Mouse (Mus musculus) G1E (cell line): ENCODE data around the gene Chst2. TPM values are rescaled to one million over a fixed set of nuclear protein-coding genes. Genes with fewer than 3 reads are reported as not detected.

ENCODE experiments used
- ATAC-seq: 2 replicates; pipeline ENCODE4 v1.8.0; 2016; ENCODE audit warnings: mild to moderate bottlenecking; ENCODE audit not compliant: insufficient number of reproducible peaks, poor library complexity, low FRiP score, severe bottlenecking; ENCODE audit errors: extremely low read depth
- DNase-seq: peaks from one replicate; pipeline ENCODE4 v3.0.0; 2012; ENCODE audit warnings: low spot score
- H3K27me3 ChIP-seq: 2 replicates; pipeline ENCODE4 v1.6.1; 2012; ENCODE audit warnings: mild to moderate bottlenecking, low read length, inconsistent platforms; ENCODE audit not compliant: insufficient read depth
- H3K36me3 ChIP-seq: replicated peaks from 2 replicates; pipeline ENCODE3; 2012; ENCODE audit warnings: mild to moderate bottlenecking, inconsistent platforms
- H3K4me1 ChIP-seq: 2 replicates; pipeline ENCODE4 v1.6.1; 2012; ENCODE audit warnings: low read depth, low read length, inconsistent platforms, mixed read lengths; ENCODE audit not compliant: insufficient read depth
- H3K4me3 ChIP-seq: 2 replicates; pipeline ENCODE4 v1.5.1; 2012; ENCODE audit warnings: low read depth, mild to moderate bottlenecking, inconsistent platforms, low read length, moderate library complexity, mixed read lengths
- H3K9me3 ChIP-seq: replicated peaks from 2 replicates; pipeline ENCODE4 v1.6.1; 2012; ENCODE audit warnings: inconsistent platforms
- CTCF ChIP-seq: IDR thresholded peaks from 2 replicates; pipeline ENCODE4 v1.5.1; 2012; ENCODE audit warnings: low read depth, low read length, inconsistent platforms, mixed read lengths
- GATA1 ChIP-seq: IDR thresholded peaks from 2 replicates; pipeline ENCODE4 v1.6.1; 2012; ENCODE audit warnings: borderline replicate concordance, low read length, inconsistent platforms, mixed read lengths
- GATA2 ChIP-seq: IDR thresholded peaks from 2 replicates; pipeline ENCODE4 v1.6.1; 2012; ENCODE audit warnings: low read depth, low read length, inconsistent platforms, borderline replicate concordance
- POLR2AphosphoS5 ChIP-seq: IDR thresholded peaks from 2 replicates; pipeline ENCODE4 v1.6.1; 2012; ENCODE audit warnings: low read depth, low read length, inconsistent platforms; ENCODE audit not compliant: insufficient replicate concordance
- TAL1 ChIP-seq: conservative IDR thresholded peaks from 2 replicates; pipeline ENCODE4 v1.6.1; 2012; ENCODE audit warnings: low read depth, low read length, inconsistent platforms, mixed read lengths
- polyA plus RNA-seq: library from polyadenylated mRNA; stranded (reverse); fragments of >175 nt; gene quantifications from 2 replicates; pipeline ENCODE4 v1.2.3, GENCODE M21; 2012
- total RNA-seq, 2 experiments: library from RNA; stranded (forward) in 1 of 2; stranded (reverse) in 1 of 2; fragments of 200-1000 nt in 1 of 2; fragments of >200 nt in 1 of 2; fragmentation: Nextera tagmentation in 1 of 2; gene quantifications; 2 replicates each; pipeline ENCODE4 v1.2.3; 2014 to 2017

The Chst2 gene
- total RNA-seq (2014; fragmentation: Nextera tagmentation) (not detected in 2 replicates), total RNA-seq (2017) (0.06 and 0.16 TPM in 2 replicates), polyA plus RNA-seq (not detected in 2 replicates)

DNA sequence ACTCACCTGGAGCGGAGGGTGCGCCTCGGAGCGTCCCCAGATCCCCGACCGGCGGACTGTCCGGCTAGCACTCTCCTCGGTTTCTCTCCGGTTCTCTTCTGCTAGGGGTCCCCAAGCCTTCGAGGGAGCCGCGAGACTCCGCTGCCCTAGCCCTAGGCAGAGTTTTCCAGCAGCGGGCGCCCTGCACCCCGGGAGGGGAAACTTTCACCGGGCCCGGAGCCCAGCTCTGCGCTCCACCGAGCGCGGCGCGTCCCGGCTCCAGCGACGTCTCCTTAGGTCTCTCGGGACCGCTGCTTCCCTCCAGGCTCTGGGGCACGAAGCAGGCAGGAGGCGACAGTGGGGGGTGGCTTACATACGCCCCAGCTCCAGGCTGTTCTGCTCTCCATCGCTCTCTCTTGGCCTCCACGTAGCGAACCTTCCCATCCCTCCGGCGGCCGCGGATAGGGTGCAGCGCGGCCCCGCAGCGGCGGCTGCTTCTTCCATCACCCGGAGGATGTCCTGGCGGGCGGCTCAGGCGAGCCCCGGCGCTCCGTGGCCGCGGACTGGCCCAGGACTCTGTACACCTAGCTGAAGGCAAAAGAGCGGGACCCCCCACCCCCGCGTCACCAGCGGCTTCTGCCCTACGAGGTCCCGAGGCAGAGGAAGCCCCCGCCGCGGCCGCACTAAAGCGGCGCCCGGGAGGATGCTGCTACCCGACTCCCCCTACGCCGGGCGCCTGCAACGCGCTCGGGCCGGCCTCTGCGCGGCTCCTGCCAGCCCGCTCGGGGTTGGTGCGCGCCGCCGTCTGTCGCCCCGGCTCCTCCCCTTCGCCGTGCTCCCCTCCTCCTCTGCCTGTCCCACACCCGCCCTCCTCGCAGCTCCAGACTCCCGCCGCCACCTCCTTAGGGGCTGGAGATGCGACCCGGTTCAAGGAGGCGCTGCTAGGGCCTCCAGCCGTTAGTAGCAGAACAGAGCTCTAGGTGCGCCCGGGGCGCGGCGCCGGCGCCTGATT lies at the start of gene Chst2:
Chst2 (minus strand) TSS at position 152 of the 991 bp plus-strand sequence.
- Histone ChIP-seq H3K4me1 (no peaks in the 10 kb centered on the region), H3K27me3 (no peaks in the 10 kb centered on the region; the same call in 1 of the 2 replicates), H3K36me3 (no peaks in the 10 kb centered on the region), H3K4me3 (no peak within 1 kb of the TSS; the same call in 1 of the 2 replicates), H3K9me3 (peaks cover 33% of the 10 kb centered on the region)
- TF ChIP-seq POLR2AphosphoS5: no peak
- no peak for TF ChIP-seq GATA2
- TF ChIP-seq CTCF: no peak
- TF ChIP-seq GATA1: no peak
- no peak for TF ChIP-seq TAL1
- ATAC-seq (no peak), DNase-seq (no peak)

DNA sequence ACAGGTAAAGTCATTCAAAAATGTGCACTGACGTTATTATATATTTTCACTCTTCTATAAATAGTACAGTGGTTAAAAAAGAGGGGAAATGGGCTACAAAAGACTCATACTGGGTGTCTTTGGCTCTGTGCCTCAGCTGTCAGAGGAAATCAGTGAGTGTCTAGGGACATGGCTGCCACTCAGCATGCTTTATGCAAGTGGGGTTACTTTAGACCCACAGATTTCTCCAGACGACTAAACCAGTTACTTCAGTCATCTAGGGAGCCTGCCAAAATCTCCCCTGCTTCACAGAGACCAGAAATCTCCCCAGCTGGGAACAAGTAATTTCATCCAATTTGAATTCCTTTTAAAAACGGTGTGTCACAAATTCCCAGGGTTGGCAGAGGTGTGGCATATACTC lies 45.4 kb upstream of the Chst2 start:
- H3K4me1 ChIP-seq: no peaks in the 10 kb centered on the region
- no peaks in the 10 kb centered on the region for H3K27me3 ChIP-seq
- H3K9me3 ChIP-seq: no peaks in the 10 kb centered on the region
- DNase-seq (no peak), ATAC-seq (no peak)
- TF ChIP-seq TAL1: no peak
- no peak for TF ChIP-seq GATA2
- TF ChIP-seq GATA1: no peak
- no peak for TF ChIP-seq CTCF
- no peak for TF ChIP-seq POLR2AphosphoS5
- H3K36me3 ChIP-seq: peaks cover 58% of the 10 kb centered on the region
- no peak overlapping the region for H3K4me3 ChIP-seq

- TF ChIP-seq GATA1: no peak
- no peak for TF ChIP-seq GATA2
- TF ChIP-seq CTCF: no peak
- no peak for TF ChIP-seq TAL1
- TF ChIP-seq POLR2AphosphoS5: no peak
- no peaks in the 10 kb centered on the region for H3K4me1 ChIP-seq
- no peak for ATAC-seq
- no peak for DNase-seq
- no peaks in the 10 kb centered on the region for H3K27me3 ChIP-seq
- peaks cover 46% of the 10 kb centered on the region for H3K36me3 ChIP-seq
- no peaks in the 10 kb centered on the region for H3K9me3 ChIP-seq
- H3K4me3 ChIP-seq: no peak overlapping the region
These were observed 44.1 kb upstream of the Chst2 start for GRCm38 (mm10) chr9:95450586-95450985.

DNA sequence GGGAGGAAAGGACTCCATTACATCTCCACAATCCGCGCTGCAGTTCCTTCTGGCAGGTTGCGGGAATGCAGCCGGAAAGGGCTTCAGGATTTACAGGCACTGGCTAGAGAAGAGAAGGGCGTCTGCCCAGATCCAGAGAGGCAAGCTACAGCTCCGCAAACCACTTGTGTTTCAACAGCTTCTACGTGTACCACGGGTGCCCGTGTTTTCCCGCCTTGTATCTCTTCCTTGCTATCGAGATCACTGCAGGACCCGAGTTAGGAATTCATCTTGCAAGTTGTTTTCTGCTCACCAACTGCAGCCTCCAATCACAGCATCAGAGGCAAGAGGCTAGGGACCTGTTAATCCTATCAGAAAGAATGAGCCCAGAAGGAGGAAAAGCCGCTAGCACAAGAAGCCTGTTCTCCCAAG lies 35.8 kb upstream of the Chst2 start:
- no peaks in the 10 kb centered on the region for H3K4me1 ChIP-seq
- no peak overlapping the region for H3K4me3 ChIP-seq
- TF ChIP-seq GATA1: no peak
- TF ChIP-seq POLR2AphosphoS5: no peak
- no peak for TF ChIP-seq CTCF
- TF ChIP-seq GATA2: no peak
- no peak for TF ChIP-seq TAL1
- no peaks in the 10 kb centered on the region for H3K27me3 ChIP-seq
- peaks cover 2% of the 10 kb centered on the region for H3K36me3 ChIP-seq
- H3K9me3 ChIP-seq: no peaks in the 10 kb centered on the region
- DNase-seq (no peak), ATAC-seq (no peak)

- no peak overlapping the region for H3K4me3 ChIP-seq
- ATAC-seq: no peak
- no peaks in the 10 kb centered on the region for H3K27me3 ChIP-seq
- TF ChIP-seq CTCF (no peak), GATA2 (no peak), POLR2AphosphoS5 (no peak), GATA1 (no peak)
- no peaks in the 10 kb centered on the region for H3K4me1 ChIP-seq
- no peak for DNase-seq
- no peaks in the 10 kb centered on the region for H3K9me3 ChIP-seq
- no peaks in the 10 kb centered on the region for H3K36me3 ChIP-seq
These were observed 31.4 kb upstream of the Chst2 start for GRCm38 (mm10) chr9:95437883-95438282.

- no peak for DNase-seq
- H3K4me1 ChIP-seq: no peaks in the 10 kb centered on the region
- no peak for TF ChIP-seq CTCF
- no peak for TF ChIP-seq POLR2AphosphoS5
- no peak for TF ChIP-seq TAL1
- TF ChIP-seq GATA2: no peak
- no peak for TF ChIP-seq GATA1
- ATAC-seq: no peak
- no peak overlapping the region for H3K4me3 ChIP-seq
- no peaks in the 10 kb centered on the region for H3K27me3 ChIP-seq
- no peaks in the 10 kb centered on the region for H3K36me3 ChIP-seq
- no peaks in the 10 kb centered on the region for H3K9me3 ChIP-seq
These were observed 29.7 kb upstream of the Chst2 start for GRCm38 (mm10) chr9:95436294-95436613.
